Mouse (Mus musculus) limb, embryonic 14.5 days (tissue): ENCODE data around the gene Rnf111. TPM values are rescaled to one million over a fixed set of nuclear protein-coding genes. Genes with fewer than 3 reads are reported as not detected.

ENCODE experiments used
- ATAC-seq: fragments of 200-750 bp; cut with Nextera tagmentation; 2 replicates; pipeline ENCODE4 v1.8.0; 2017; ENCODE audit warnings: low read depth, moderate number of reproducible peaks, moderate TSS enrichment; ENCODE audit not compliant: low FRiP score
- DNase-seq: peaks from one replicate; pipeline ENCODE4 v3.0.0-alpha.2; 2015; ENCODE audit warnings: low spot score
- H3K27ac ChIP-seq: fragments of 300-500 bp; sonication (generic); replicated peaks from 2 replicates; pipeline ENCODE4 v1.5.1; 2014; ENCODE audit warnings: low read depth, mild to moderate bottlenecking, low read length, moderate library complexity, mixed read lengths
- H3K27me3 ChIP-seq: fragments of 300-500 bp; sonication (generic); 2 replicates; pipeline ENCODE4 v1.6.1; 2014; ENCODE audit warnings: low read length, mixed read lengths; ENCODE audit not compliant: control insufficient read depth, insufficient read depth
- H3K36me3 ChIP-seq: fragments of 300-500 bp; sonication (generic); 2 replicates; pipeline ENCODE4 v1.6.1; 2014; ENCODE audit warnings: mild to moderate bottlenecking, low read length, moderate library complexity, mixed read lengths; ENCODE audit not compliant: control insufficient read depth, insufficient read depth
- H3K4me1 ChIP-seq: fragments of 300-500 bp; sonication (generic); 2 replicates; pipeline ENCODE4 v1.6.1; 2014; ENCODE audit warnings: antibody characterized with exemption, low read length, mixed read lengths; ENCODE audit not compliant: control insufficient read depth, insufficient read depth
- H3K4me2 ChIP-seq: fragments of 300-500 bp; sonication (generic); replicated peaks from 2 replicates; pipeline ENCODE4 v1.6.1; 2014; ENCODE audit warnings: low read depth, mild to moderate bottlenecking, low read length, moderate library complexity; ENCODE audit not compliant: severe bottlenecking
- H3K4me3 ChIP-seq: fragments of 300-500 bp; sonication (generic); replicated peaks from 2 replicates; pipeline ENCODE4 v1.5.1; 2014; ENCODE audit warnings: low read length
- H3K9ac ChIP-seq: fragments of 300-500 bp; sonication (generic); 2 replicates; pipeline ENCODE4 v1.6.1; 2014; ENCODE audit warnings: mild to moderate bottlenecking, low read depth, low read length, moderate library complexity; ENCODE audit not compliant: severe bottlenecking
- H3K9me3 ChIP-seq: fragments of 300-500 bp; sonication (generic); 2 replicates; pipeline ENCODE4 v1.6.1; 2016; ENCODE audit warnings: low read length; ENCODE audit not compliant: control insufficient read depth
- POLR2A ChIP-seq: fragments of 200-500 bp; IDR thresholded peaks from 2 replicates; pipeline ENCODE4 v1.8.0; 2012; ENCODE audit warnings: inconsistent platforms, mild to moderate bottlenecking, moderate library complexity, borderline replicate concordance; ENCODE audit not compliant: insufficient read depth, insufficient read length; ENCODE audit errors: extremely low read depth
- WGBS: fragments of 180-500 bp; shearing (Covaris S2); extraction: QIAGEN DNeasy Blood & Tissue Kit; methylation state at CpG from one replicate; pipeline ENCODE4 v1.1.7; 2014; 5-methylcytosine and 5-hydroxymethylcytosine counted together
- polyA plus RNA-seq, 2 experiments: library from polyadenylated mRNA; depleted of rRNA in 1 of 2; stranded (reverse) in 1 of 2; unstranded in 1 of 2; fragments of >200 nt; fragmentation: Nextera tagmentation in 1 of 2; extraction: Ambion mirVana in 1 of 2; gene quantifications; 2 replicates each; pipeline versions ENCODE4 v1.2.1 to v1.2.3; 2012 to 2014

Rnf111 gene
- polyA plus RNA-seq, 2 experiments, result 25.3 to 38.8 TPM

- H3K4me1 ChIP-seq, result peaks cover 4% of the 10 kb centered on the region; the same call in 1 of the 2 replicates
- no peaks in the 10 kb centered on the region for H3K9me3 ChIP-seq
- no peak overlapping the region for H3K4me2 ChIP-seq
- ATAC-seq (no peak), DNase-seq (no peak)
- no peaks in the 10 kb centered on the region for H3K27me3 ChIP-seq
- H3K9ac ChIP-seq, result no peak overlapping the region
- 83% methylated on average over 12 of the region's 12 CpGs for WGBS
- no peak for TF ChIP-seq POLR2A
- H3K36me3 ChIP-seq, result peaks cover 31% of the 10 kb centered on the region
- H3K4me3 ChIP-seq, result no peak overlapping the region
- no peak overlapping the region for H3K27ac ChIP-seq
These were observed 107.9 kb downstream of the Rnf111 start for GRCm38 (mm10) chr9:70395617-70396016.

- TF ChIP-seq POLR2A, result no peak
- H3K36me3 ChIP-seq, result peaks cover 24% of the 10 kb centered on the region
- H3K9ac ChIP-seq, result no peak overlapping the region
- no peak overlapping the region for H3K27ac ChIP-seq
- H3K27me3 ChIP-seq, result no peaks in the 10 kb centered on the region
- H3K4me1 ChIP-seq, result peaks cover 9% of the 10 kb centered on the region
- no peak for ATAC-seq
- H3K9me3 ChIP-seq, result no peaks in the 10 kb centered on the region
- DNase-seq, result peak; percentile 69
- no peak overlapping the region for H3K4me2 ChIP-seq
- no peak overlapping the region for H3K4me3 ChIP-seq
- whole genome bisulfite sequencing, result 9% methylated on average over 6 of the region's 6 CpGs
These were observed 111.0 kb downstream of the Rnf111 start for GRCm38 (mm10) chr9:70392563-70392907.

GRCm38 (mm10) chr9:70391660-70392562, 111.6 kb downstream of the Rnf111 start:
- H3K9me3 ChIP-seq, result no peaks in the 10 kb centered on the region
- no peak overlapping the region for H3K9ac ChIP-seq
- H3K4me1 ChIP-seq, result peaks cover 9% of the 10 kb centered on the region
- no peak overlapping the region for H3K4me3 ChIP-seq
- ATAC-seq (no peak), DNase-seq (no peak)
- no peak overlapping the region for H3K27ac ChIP-seq
- no peak for TF ChIP-seq POLR2A
- H3K4me2 ChIP-seq, result no peak overlapping the region
- peaks cover 18% of the 10 kb centered on the region for H3K36me3 ChIP-seq
- WGBS, result 66% methylated on average over 12 of the region's 12 CpGs
- no peaks in the 10 kb centered on the region for H3K27me3 ChIP-seq

- TF ChIP-seq POLR2A, result no peak
- Histone ChIP-seq H3K27me3 (no peaks in the 10 kb centered on the region), H3K4me3 (no peak overlapping the region), H3K9me3 (no peaks in the 10 kb centered on the region), H3K36me3 (0 out of 2 replicates have a peak, but pooled peaks cover 10% of the 10 kb centered on the region), H3K4me2 (no peak overlapping the region), H3K4me1 (peaks cover 9% of the 10 kb centered on the region), H3K9ac (no peak overlapping the region), H3K27ac (no peak overlapping the region)
- ATAC-seq (no peak), DNase-seq (no peak)
- 92% methylated on average over 5 of the region's 5 CpGs for WGBS
These were observed 112.5 kb downstream of the Rnf111 start for GRCm38 (mm10) chr9:70391042-70391441.

GRCm38 (mm10) chr9:70389548-70389947, 114.0 kb downstream of the Rnf111 start:
- Histone ChIP-seq H3K36me3 (peaks cover 16% of the 10 kb centered on the region), H3K27ac (no peak overlapping the region), H3K4me2 (no peak overlapping the region), H3K4me3 (no peak overlapping the region), H3K9ac (no peak overlapping the region), H3K4me1 (peaks cover 9% of the 10 kb centered on the region), H3K9me3 (no peaks in the 10 kb centered on the region), H3K27me3 (no peaks in the 10 kb centered on the region)
- no peak for TF ChIP-seq POLR2A
- ATAC-seq (peak; percentile 54), DNase-seq (peak; percentile 87)
- 57% methylated on average over 3 of the region's 3 CpGs for WGBS
